Mouse (Mus musculus) hindbrain, postnatal 0 days (tissue): ENCODE results near the gene Uvrag. TPM values are rescaled to one million over a fixed set of nuclear protein-coding genes. Genes with fewer than 3 reads are reported as not detected.
A peak's percentile ranks its signal among the peaks of the same experiment; 100 is the strongest.

Experiments
- ATAC-seq: fragments of 200-750 bp; cut with Nextera tagmentation; 2 replicates; pipeline ENCODE4 v1.8.0; 2017; ENCODE audit warnings: mild to moderate bottlenecking, moderate TSS enrichment, moderate library complexity
- DNase-seq: peaks from one replicate; pipeline ENCODE4 v3.0.0-alpha.2; 2015; ENCODE audit warnings: low spot score
- H3K27ac ChIP-seq: fragments of 300-500 bp; sonication (generic); 2 replicates; pipeline ENCODE4 v1.5.1; 2014; ENCODE audit warnings: mild to moderate bottlenecking
- H3K27me3 ChIP-seq: fragments of 300-500 bp; sonication (generic); 2 replicates; pipeline ENCODE4 v1.6.1; 2014; ENCODE audit warnings: low read length, mixed read lengths; ENCODE audit not compliant: insufficient read depth
- H3K36me3 ChIP-seq: fragments of 300-500 bp; sonication (generic); 2 replicates; pipeline ENCODE4 v1.6.1; 2014; ENCODE audit warnings: low read length, mixed read lengths; ENCODE audit not compliant: insufficient read depth
- H3K4me1 ChIP-seq: fragments of 300-500 bp; sonication (generic); 2 replicates; pipeline ENCODE4 v1.6.1; 2014; ENCODE audit warnings: antibody characterized with exemption, low read length, mixed read lengths; ENCODE audit not compliant: insufficient read depth
- H3K4me2 ChIP-seq: fragments of 300-500 bp; sonication (generic); 2 replicates; pipeline ENCODE4 v1.6.1; 2014; ENCODE audit warnings: low read depth, mild to moderate bottlenecking, low read length, moderate library complexity, mixed read lengths
- H3K4me3 ChIP-seq: fragments of 300-500 bp; sonication (generic); 2 replicates; pipeline ENCODE4 v1.5.1; 2014; ENCODE audit warnings: low read length
- H3K9ac ChIP-seq: fragments of 300-500 bp; sonication (generic); replicated peaks from 2 replicates; pipeline ENCODE4 v1.6.1; 2014; ENCODE audit warnings: mild to moderate bottlenecking, low read length, moderate library complexity, mixed read lengths
- H3K9me3 ChIP-seq: fragments of 300-500 bp; sonication (generic); 2 replicates; pipeline ENCODE4 v1.6.1; 2016; ENCODE audit warnings: low read length, mixed read lengths
- CTCF ChIP-seq: IDR thresholded peaks from 2 replicates; pipeline ENCODE4 v1.5.1; 2016; ENCODE audit warnings: antibody characterized with exemption, control low read depth, low read depth
- WGBS: fragments of 180-500 bp; shearing (Covaris S2); extraction: QIAGEN DNeasy Blood & Tissue Kit; methylation state at CpG from one replicate; pipeline ENCODE4 v1.1.7; 2014; 5-methylcytosine and 5-hydroxymethylcytosine counted together
- polyA plus RNA-seq: library from polyadenylated mRNA; unstranded; fragments of >200 nt; fragmentation: Nextera tagmentation; extraction: Ambion mirVana; gene quantifications from 2 replicates; pipeline ENCODE4 v1.2.1, GENCODE M21; 2015
- total RNA-seq: library from RNA; depleted of rRNA; stranded (reverse); fragments of >200 nt; gene quantifications from 2 replicates; pipeline ENCODE4 v1.2.3, GENCODE M21; 2014

Uvrag gene
- total and polyA plus RNA-seq, 2 experiments from 2014 or later, result 16.5 to 36.7 TPM

- H3K9ac ChIP-seq, result no peak overlapping the region
- H3K36me3 ChIP-seq, result no peaks in the 10 kb centered on the region
- no peak overlapping the region for H3K27ac ChIP-seq
- H3K4me3 ChIP-seq, result no peak overlapping the region
- ATAC-seq, result no peak
- no peaks in the 10 kb centered on the region for H3K27me3 ChIP-seq
- 85% methylated on average over 11 of the region's 11 CpGs for WGBS
- H3K4me1 ChIP-seq, result no peaks in the 10 kb centered on the region
- no peak overlapping the region for H3K4me2 ChIP-seq
- H3K9me3 ChIP-seq, result no peaks in the 10 kb centered on the region
- no peak for TF ChIP-seq CTCF
- no peak for DNase-seq
Measured at GRCm38 (mm10) chr7:99175118-99175517, 34.2 kb upstream of the Uvrag start.

GRCm38 (mm10) chr7:99174006-99174405, 33.1 kb upstream of the Uvrag start:
- Histone ChIP-seq H3K4me1 (no peaks in the 10 kb centered on the region), H3K4me3 (no peak overlapping the region), H3K27me3 (no peaks in the 10 kb centered on the region), H3K9ac (no peak overlapping the region), H3K27ac (no peak overlapping the region), H3K36me3 (no peaks in the 10 kb centered on the region), H3K4me2 (no peak overlapping the region), H3K9me3 (no peaks in the 10 kb centered on the region)
- 67% methylated on average over 4 of the region's 4 CpGs for WGBS
- DNase-seq (no peak), ATAC-seq (peak; percentile 11; the same call in 1 of the 2 replicates)
- no peak for TF ChIP-seq CTCF

- H3K9me3 ChIP-seq, result no peaks in the 10 kb centered on the region
- 81% methylated on average over 6 of the region's 6 CpGs for WGBS
- no peaks in the 10 kb centered on the region for H3K27me3 ChIP-seq
- no peak for TF ChIP-seq CTCF
- no peak overlapping the region for H3K4me3 ChIP-seq
- H3K4me2 ChIP-seq, result no peak overlapping the region
- ATAC-seq (no peak), DNase-seq (no peak)
- no peaks in the 10 kb centered on the region for H3K4me1 ChIP-seq
- no peak overlapping the region for H3K9ac ChIP-seq
- H3K27ac ChIP-seq, result no peak overlapping the region
- H3K36me3 ChIP-seq, result no peaks in the 10 kb centered on the region
Measured at GRCm38 (mm10) chr7:99172898-99173297, 32.0 kb upstream of the Uvrag start.

- DNase-seq (no peak), ATAC-seq (no peak)
- WGBS, result 76% methylated on average over 10 of the region's 10 CpGs
- no peak overlapping the region for H3K4me2 ChIP-seq
- H3K9me3 ChIP-seq, result no peaks in the 10 kb centered on the region
- TF ChIP-seq CTCF, result no peak
- H3K4me3 ChIP-seq, result no peak overlapping the region
- no peak overlapping the region for H3K9ac ChIP-seq
- no peaks in the 10 kb centered on the region for H3K4me1 ChIP-seq
- no peak overlapping the region for H3K27ac ChIP-seq
- no peaks in the 10 kb centered on the region for H3K36me3 ChIP-seq
- H3K27me3 ChIP-seq, result no peaks in the 10 kb centered on the region
Measured at GRCm38 (mm10) chr7:99171730-99172463, 31.0 kb upstream of the Uvrag start.

GRCm38 (mm10) chr7:99170519-99170918, 29.6 kb upstream of the Uvrag start:
- ATAC-seq, result no peak
- Histone ChIP-seq H3K4me2 (no peak overlapping the region), H3K36me3 (no peaks in the 10 kb centered on the region), H3K9ac (no peak overlapping the region), H3K27me3 (no peaks in the 10 kb centered on the region), H3K4me1 (no peaks in the 10 kb centered on the region), H3K4me3 (no peak overlapping the region), H3K9me3 (no peaks in the 10 kb centered on the region), H3K27ac (no peak overlapping the region)
- 94% methylated on average over 6 of the region's 6 CpGs for WGBS
- DNase-seq, result no peak
- no peak for TF ChIP-seq CTCF

GRCm38 (mm10) chr7:99169717-99170403, 28.9 kb upstream of the Uvrag start:
- no peak for ATAC-seq
- Histone ChIP-seq H3K9me3 (no peaks in the 10 kb centered on the region), H3K4me2 (no peak overlapping the region)

DNA sequence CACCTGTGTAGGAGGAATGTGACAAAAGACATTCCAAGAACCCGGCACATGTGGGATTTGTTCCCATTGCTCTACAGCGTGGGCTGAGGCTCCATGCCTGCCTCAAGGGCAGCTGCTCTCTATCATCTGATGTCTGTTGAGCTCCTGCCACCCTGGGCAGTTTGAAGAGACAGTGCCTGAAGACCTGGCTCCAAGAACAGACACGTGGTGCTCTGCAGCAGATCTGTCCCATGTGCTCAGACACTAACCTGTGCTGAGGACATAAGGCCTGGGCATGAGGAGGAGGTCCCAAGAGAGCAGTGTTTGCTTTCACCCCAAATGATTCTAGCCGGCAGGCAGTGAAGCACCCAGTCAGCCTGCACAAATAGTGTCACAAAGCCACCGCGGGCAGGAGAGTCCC, 27.8 kb upstream of the Uvrag start:
- Histone ChIP-seq H3K27ac (no peak overlapping the region), H3K4me2 (no peak overlapping the region), H3K27me3 (no peaks in the 10 kb centered on the region), H3K9me3 (no peaks in the 10 kb centered on the region), H3K4me1 (no peaks in the 10 kb centered on the region), H3K36me3 (no peaks in the 10 kb centered on the region), H3K4me3 (no peak overlapping the region), H3K9ac (no peak overlapping the region)
- TF ChIP-seq CTCF, result no peak
- no peak for DNase-seq
- no peak for ATAC-seq
- 83% methylated on average over 6 of the region's 6 CpGs for WGBS

More at GRCm38 (mm10) chr7:99169717-99170403, 28.9 kb upstream of the Uvrag start:
- TF ChIP-seq CTCF, result no peak
- Histone ChIP-seq H3K27me3 (no peaks in the 10 kb centered on the region), H3K4me1 (no peaks in the 10 kb centered on the region), H3K9ac (no peak overlapping the region), H3K4me3 (no peak overlapping the region), H3K27ac (no peak overlapping the region), H3K36me3 (no peaks in the 10 kb centered on the region)
- DNase-seq, result no peak
- WGBS, result 90% methylated on average over 9 of the region's 9 CpGs
